Mouse (Mus musculus) heart, postnatal 0 days (tissue): ENCODE measurements around the gene Zwilch.

Experiments
- CTCF ChIP-seq: IDR thresholded peaks from 2 replicates; pipeline ENCODE4 v1.5.1; 2016; ENCODE audit warnings: antibody characterized with exemption, control low read depth, low read depth
- EP300 ChIP-seq: IDR thresholded peaks from 2 replicates; pipeline ENCODE4 v1.6.1; 2016; ENCODE audit warnings: antibody characterized with exemption, low read depth

- peak; percentile 42 for TF ChIP-seq CTCF
- TF ChIP-seq EP300, result no peak
These were observed 5.7 kb upstream of the Zwilch start for GRCm38 (mm10) chr9:64178610-64178973.
